Mouse (Mus musculus) heart, postnatal 0 days (tissue): ENCODE results near the gene Abca7. TPM values are rescaled to one million over a fixed set of nuclear protein-coding genes. Genes with fewer than 3 reads are reported as not detected.

ENCODE experiments used
- ATAC-seq: fragments of 200-750 bp; cut with Nextera tagmentation; 2 replicates; pipeline ENCODE4 v1.8.0; 2017; ENCODE audit warnings: low read depth, moderate number of reproducible peaks, moderate library complexity; ENCODE audit not compliant: insufficient read depth
- DNase-seq: peaks from one replicate; pipeline ENCODE4 v3.0.0-alpha.2; 2016; ENCODE audit warnings: low spot score
- H3K27ac ChIP-seq: fragments of 300-500 bp; sonication (generic); 2 replicates; pipeline ENCODE4 v1.5.1; 2014; ENCODE audit warnings: low read depth, mild to moderate bottlenecking
- H3K27me3 ChIP-seq: fragments of 300-500 bp; sonication (generic); 2 replicates; pipeline ENCODE4 v1.6.1; 2014; ENCODE audit warnings: low read length, mixed read lengths; ENCODE audit not compliant: control insufficient read depth, insufficient read depth
- H3K36me3 ChIP-seq: fragments of 300-500 bp; sonication (generic); replicated peaks from 2 replicates; pipeline ENCODE4 v1.6.1; 2014; ENCODE audit warnings: low read length, mixed read lengths; ENCODE audit not compliant: control insufficient read depth, insufficient read depth
- H3K4me1 ChIP-seq: fragments of 300-500 bp; sonication (generic); 2 replicates; pipeline ENCODE4 v1.6.1; 2014; ENCODE audit warnings: antibody characterized with exemption; ENCODE audit not compliant: control insufficient read depth, insufficient read depth
- H3K4me2 ChIP-seq: fragments of 300-500 bp; sonication (generic); 2 replicates; pipeline ENCODE4 v1.6.1; 2014; ENCODE audit warnings: low read depth, mild to moderate bottlenecking, low read length, moderate library complexity
- H3K4me3 ChIP-seq: fragments of 300-500 bp; sonication (generic); 2 replicates; pipeline ENCODE4 v1.5.1; 2014; ENCODE audit warnings: low read depth, low read length
- H3K9ac ChIP-seq: fragments of 300-500 bp; sonication (generic); replicated peaks from 2 replicates; pipeline ENCODE4 v1.6.1; 2014; ENCODE audit warnings: low read depth, low read length, mixed read lengths
- H3K9me3 ChIP-seq: fragments of 300-500 bp; sonication (generic); replicated peaks from 2 replicates; pipeline ENCODE4 v1.6.1; 2016; ENCODE audit warnings: low read length; ENCODE audit not compliant: control insufficient read depth
- CTCF ChIP-seq: IDR thresholded peaks from 2 replicates; pipeline ENCODE4 v1.5.1; 2016; ENCODE audit warnings: antibody characterized with exemption, control low read depth, low read depth
- EP300 ChIP-seq: IDR thresholded peaks from 2 replicates; pipeline ENCODE4 v1.6.1; 2016; ENCODE audit warnings: antibody characterized with exemption, low read depth
- whole genome bisulfite sequencing: fragments of 180-500 bp; shearing (Covaris S2); extraction: QIAGEN DNeasy Blood & Tissue Kit; methylation state at CpG from one replicate; pipeline ENCODE4 v1.1.7; 2014; 5-methylcytosine and 5-hydroxymethylcytosine counted together
- polyA plus RNA-seq: library from polyadenylated mRNA; unstranded; fragments of >200 nt; fragmentation: Nextera tagmentation; extraction: Ambion mirVana; gene quantifications from 2 replicates; pipeline ENCODE4 v1.2.1, GENCODE M21; 2015
- total RNA-seq: library from RNA; depleted of rRNA; stranded (reverse); fragments of >200 nt; gene quantifications from 2 replicates; pipeline ENCODE4 v1.2.3, GENCODE M21; 2014; ENCODE audit warnings: low replicate concordance

Abca7 gene
- total and polyA plus RNA-seq, 2 experiments from 2014 or later: 1.9 to 11.4 TPM

DNA sequence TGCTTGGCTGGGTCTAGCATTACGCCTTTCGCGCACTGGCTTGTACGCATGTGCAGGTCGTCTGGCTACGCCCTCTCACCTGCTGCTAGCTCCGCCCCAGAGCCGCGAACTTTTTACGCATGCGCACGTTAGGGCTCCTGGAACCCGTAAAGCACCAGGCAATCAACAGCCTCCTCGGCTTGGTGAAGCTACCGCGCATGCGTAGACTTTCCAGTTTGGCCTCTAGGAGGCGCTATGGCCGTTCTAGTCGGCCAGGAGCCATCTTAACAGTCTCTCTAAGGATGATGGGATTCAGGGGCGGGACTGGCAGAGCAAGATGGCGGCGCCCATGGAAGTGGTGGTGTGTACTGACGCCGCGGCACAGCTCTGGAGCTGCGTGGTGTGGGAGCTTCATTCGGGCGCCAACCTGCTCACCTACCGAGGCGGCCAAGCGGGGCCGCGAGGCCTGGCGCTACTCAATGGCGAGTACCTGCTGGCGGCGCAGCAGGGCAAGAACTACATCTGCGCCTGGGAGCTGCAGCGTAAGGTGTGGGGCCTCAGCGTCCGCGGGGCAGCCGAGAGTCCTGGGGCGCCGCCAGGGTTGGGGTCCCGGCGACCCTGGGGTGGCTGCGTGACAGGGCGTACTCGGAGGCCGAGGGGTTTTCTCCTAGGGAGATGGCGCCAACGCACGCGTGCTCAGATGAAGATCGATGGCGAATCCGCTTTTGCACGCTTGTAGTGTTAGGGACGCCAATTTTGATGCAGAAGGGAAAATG is 36.3 kb upstream of the Abca7 start, which contains the start of gene Wdr18:
Gene Wdr18 (plus strand): TSS at position 306 of the 755 bp plus-strand sequence.
- H3K27me3 ChIP-seq: no peaks in the 10 kb centered on the region
- TF ChIP-seq CTCF (peak; percentile 99), EP300 (no peak)
- 0 out of 2 replicates have a peak, but pooled peaks cover 7% of the 10 kb centered on the region for H3K4me1 ChIP-seq
- H3K27ac ChIP-seq: peak within 1 kb of the TSS; percentile 71
- H3K9me3 ChIP-seq: no peaks in the 10 kb centered on the region
- peak; percentile 96 for ATAC-seq
- peak; percentile 99 for DNase-seq
- peak within 1 kb of the TSS; percentile 70 for H3K4me2 ChIP-seq
- peak within 1 kb of the TSS; percentile 68 for H3K9ac ChIP-seq
- under 1% methylated on average over 61 of the region's 61 CpGs for WGBS
- peaks cover 31% of the 10 kb centered on the region for H3K36me3 ChIP-seq
- peak within 1 kb of the TSS; percentile 98 for H3K4me3 ChIP-seq

GRCm38 (mm10) chr10:79960671-79961294 is 35.5 kb upstream of the Abca7 start:
- no peak for ATAC-seq
- no peak overlapping the region for H3K27ac ChIP-seq

GRCm38 (mm10) chr10:79964727-79965126 is 31.6 kb upstream of the Abca7 start:
- Histone ChIP-seq H3K27ac (no peak overlapping the region), H3K36me3 (peaks cover 62% of the 10 kb centered on the region), H3K27me3 (peaks cover 5% of the 10 kb centered on the region; the same call in 1 of the 2 replicates), H3K4me3 (no peak overlapping the region), H3K9me3 (no peaks in the 10 kb centered on the region), H3K9ac (no peak overlapping the region), H3K4me1 (0 out of 2 replicates have a peak, but pooled peaks cover 7% of the 10 kb centered on the region), H3K4me2 (no peak overlapping the region)
- TF ChIP-seq EP300: no peak
- TF ChIP-seq CTCF: no peak
- 92% methylated on average over 7 of the region's 7 CpGs for WGBS
- DNase-seq: no peak
- no peak for ATAC-seq

More at GRCm38 (mm10) chr10:79960671-79961294, 35.5 kb upstream of the Abca7 start:
- Histone ChIP-seq H3K4me3 (peak overlapping the region; percentile 98), H3K4me2 (peak overlapping the region; percentile 70), H3K9ac (peak overlapping the region; percentile 68), H3K4me1 (0 out of 2 replicates have a peak, but pooled peaks cover 7% of the 10 kb centered on the region), H3K36me3 (peaks cover 38% of the 10 kb centered on the region), H3K9me3 (no peaks in the 10 kb centered on the region), H3K27me3 (no peaks in the 10 kb centered on the region)
- TF ChIP-seq CTCF (no peak), EP300 (no peak)
- WGBS: 13% methylated on average over 10 of the region's 10 CpGs
- DNase-seq: no peak

- peaks cover 62% of the 10 kb centered on the region for H3K36me3 ChIP-seq
- H3K9me3 ChIP-seq: no peaks in the 10 kb centered on the region
- DNase-seq (no peak), ATAC-seq (no peak)
- no peak overlapping the region for H3K4me2 ChIP-seq
- H3K4me1 ChIP-seq: 0 out of 2 replicates have a peak, but pooled peaks cover 6% of the 10 kb centered on the region
- no peak overlapping the region for H3K4me3 ChIP-seq
- no peak overlapping the region for H3K27ac ChIP-seq
- TF ChIP-seq EP300 (no peak), CTCF (no peak)
- no peak overlapping the region for H3K9ac ChIP-seq
- peaks cover 10% of the 10 kb centered on the region; the same call in 1 of the 2 replicates for H3K27me3 ChIP-seq
- WGBS: 82% methylated on average over 5 of the region's 5 CpGs
Measured at GRCm38 (mm10) chr10:79965325-79965724, 31.0 kb upstream of the Abca7 start.

DNA sequence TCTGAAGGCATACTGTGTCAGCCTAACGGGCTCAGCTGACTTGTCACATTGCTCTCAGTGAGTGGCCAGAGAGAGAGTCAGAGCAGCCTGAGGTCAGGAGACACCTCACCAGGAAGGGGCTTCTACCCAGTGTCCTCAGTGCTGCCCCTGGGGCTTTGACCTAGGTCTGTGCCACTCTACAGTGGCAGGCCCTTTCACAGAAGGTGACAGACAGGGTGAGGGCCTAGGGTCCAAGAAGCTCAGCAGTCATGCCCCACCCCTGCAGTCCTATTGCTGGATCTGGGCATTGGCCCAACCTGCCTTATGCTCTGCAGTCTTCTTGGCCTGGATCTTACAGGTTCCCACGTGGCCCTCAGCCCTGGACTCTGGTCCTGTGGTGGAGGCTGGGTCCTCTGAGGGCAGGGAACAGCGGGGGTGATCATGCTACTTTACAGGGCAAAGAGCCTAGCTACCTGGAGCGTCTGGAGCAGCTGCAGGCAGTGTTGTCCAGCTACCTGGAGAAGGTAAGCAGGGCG is 29.4 kb upstream of the Abca7 start:
- H3K9ac ChIP-seq: no peak overlapping the region
- no peak overlapping the region for H3K4me2 ChIP-seq
- WGBS: 89% methylated on average over 5 of the region's 5 CpGs
- DNase-seq: no peak
- H3K4me1 ChIP-seq: no peaks in the 10 kb centered on the region
- H3K9me3 ChIP-seq: no peaks in the 10 kb centered on the region
- H3K36me3 ChIP-seq: peaks cover 62% of the 10 kb centered on the region
- no peak for ATAC-seq
- H3K27ac ChIP-seq: no peak overlapping the region
- TF ChIP-seq CTCF (no peak), EP300 (no peak)
- H3K27me3 ChIP-seq: peaks cover 26% of the 10 kb centered on the region
- H3K4me3 ChIP-seq: no peak overlapping the region
